Mouse (Mus musculus) liver, adult 2 months (tissue): ENCODE results near the gene Mef2d. TPM values are rescaled to one million over a fixed set of nuclear protein-coding genes. Genes with fewer than 3 reads are reported as not detected.

Source experiments
- DNase-seq: peaks from one replicate; pipeline ENCODE4 v3.0.0-alpha.2; 2011; ENCODE audit warnings: low read depth, low spot score; ENCODE audit errors: extremely low read depth
- H3K27ac ChIP-seq: fragments of 200-500 bp; replicated peaks from 2 replicates; pipeline ENCODE4 v1.5.1; 2012; ENCODE audit warnings: low read depth, mild to moderate bottlenecking, control low read depth, inconsistent platforms, low read length; ENCODE audit not compliant: insufficient read depth
- H3K27me3 ChIP-seq: fragments of 200-500 bp; 2 replicates; pipeline ENCODE4 v1.6.1; 2012; ENCODE audit warnings: mild to moderate bottlenecking, moderate library complexity, low read length, inconsistent platforms; ENCODE audit not compliant: control insufficient read depth, insufficient read depth
- H3K36me3 ChIP-seq: fragments of 200-500 bp; 2 replicates; pipeline ENCODE4 v1.6.1; 2012; ENCODE audit warnings: low read length, inconsistent platforms; ENCODE audit not compliant: control insufficient read depth, insufficient read depth
- H3K4me1 ChIP-seq: fragments of 200-500 bp; 2 replicates; pipeline ENCODE4 v1.6.1; 2011; ENCODE audit warnings: low read length; ENCODE audit not compliant: control insufficient read depth, insufficient read depth
- H3K4me3 ChIP-seq: fragments of 200-500 bp; 2 replicates; pipeline ENCODE4 v1.5.1; 2011; ENCODE audit warnings: low read depth, mild to moderate bottlenecking, control low read depth, low read length, moderate library complexity; ENCODE audit not compliant: insufficient read depth
- H3K79me2 ChIP-seq: fragments of 200-500 bp; 2 replicates; pipeline ENCODE4 v1.6.1; 2012; ENCODE audit warnings: inconsistent platforms, mild to moderate bottlenecking, low read length, moderate library complexity; ENCODE audit not compliant: control insufficient read depth, insufficient read depth
- H3K9ac ChIP-seq: fragments of 200-500 bp; 2 replicates; pipeline ENCODE4 v1.6.1; 2012; ENCODE audit warnings: low read depth, mild to moderate bottlenecking, control low read depth, inconsistent platforms, low read length
- CTCF ChIP-seq: fragments of 200-500 bp; IDR thresholded peaks from 2 replicates; pipeline ENCODE4 v1.5.1; 2011; ENCODE audit warnings: low read depth, low read length, control low read depth
- POLR2A ChIP-seq: fragments of 200-500 bp; IDR thresholded peaks from 2 replicates; pipeline ENCODE4 v1.6.1; 2011; ENCODE audit warnings: low read length, control low read depth; ENCODE audit not compliant: insufficient read depth; ENCODE audit errors: extremely low read depth
- WGBS: fragments of 180-500 bp; shearing (Covaris S2); methylation state at CpG from one replicate; pipeline ENCODE4 v1.1.7; 2018; 5-methylcytosine and 5-hydroxymethylcytosine counted together
- polyA plus RNA-seq: library from polyadenylated mRNA; depleted of rRNA; stranded (reverse); fragments of >200 nt; gene quantifications from 2 replicates; pipeline ENCODE4 v1.2.3, GENCODE M21; 2012
- total RNA-seq: library from RNA; depleted of rRNA; stranded (reverse); fragments of >200 nt; gene quantifications from 2 replicates; pipeline ENCODE4 v1.2.3, GENCODE M21; 2014

Gene Mef2d
- total and polyA plus RNA-seq, 2 experiments: 3.7 to 22.2 TPM

DNA sequence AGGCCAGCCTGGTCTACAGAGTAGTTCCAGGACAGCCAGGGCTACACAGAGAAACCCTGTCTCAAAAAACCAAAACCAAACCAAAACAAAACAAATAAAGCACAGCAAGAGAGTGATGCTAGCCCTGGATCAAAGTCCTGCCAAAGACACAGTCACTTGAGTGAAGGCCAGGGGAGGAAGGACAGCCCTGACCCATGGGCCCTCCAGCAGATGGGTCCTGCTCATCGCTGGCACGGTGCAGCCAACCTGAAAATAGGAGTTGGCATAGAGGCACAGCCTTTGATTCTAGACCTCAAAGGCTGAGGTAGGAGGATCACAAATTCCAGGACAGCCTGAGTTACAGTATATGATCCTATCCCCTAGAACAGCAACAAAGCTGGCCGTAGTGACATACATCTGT is 11.1 kb upstream of the Mef2d start:
- 39% methylated on average over 3 of the region's 3 CpGs for WGBS
- H3K27me3 ChIP-seq: no peaks in the 10 kb centered on the region
- H3K79me2 ChIP-seq: no peaks in the 10 kb centered on the region
- H3K36me3 ChIP-seq: no peaks in the 10 kb centered on the region
- peaks cover under 1% of the 10 kb centered on the region; the same call in 1 of the 2 replicates for H3K4me1 ChIP-seq
- no peak overlapping the region for H3K9ac ChIP-seq
- peak; percentile 79 for DNase-seq
- no peak overlapping the region for H3K4me3 ChIP-seq
- no peak for TF ChIP-seq POLR2A
- no peak for TF ChIP-seq CTCF
- no peak overlapping the region for H3K27ac ChIP-seq

DNA sequence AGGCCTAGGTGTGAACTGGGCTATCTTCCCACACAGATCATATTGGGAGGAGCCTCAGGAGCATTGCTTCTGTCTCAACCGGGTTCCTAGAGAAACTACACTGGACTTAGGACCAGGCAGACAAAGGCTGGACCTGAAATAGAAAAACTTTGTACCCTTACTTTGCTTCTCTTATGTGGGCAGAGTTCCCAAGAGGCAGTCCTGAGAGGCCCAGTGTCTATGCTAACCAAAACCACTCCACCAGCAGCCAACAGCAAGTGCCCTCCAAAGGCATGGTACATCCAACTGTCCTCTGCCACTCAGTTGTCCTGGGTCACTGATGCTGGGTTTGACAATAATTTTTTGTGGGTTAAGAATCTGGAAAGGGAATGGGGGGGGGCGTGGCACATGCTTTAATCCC is 9.7 kb upstream of the Mef2d start:
- Histone ChIP-seq H3K9ac (no peak overlapping the region), H3K4me1 (peaks cover 9% of the 10 kb centered on the region), H3K79me2 (no peaks in the 10 kb centered on the region), H3K27me3 (no peaks in the 10 kb centered on the region), H3K4me3 (no peak overlapping the region), H3K27ac (no peak overlapping the region), H3K36me3 (no peaks in the 10 kb centered on the region)
- WGBS: 50% methylated on average over 2 of the region's 2 CpGs
- TF ChIP-seq CTCF (no peak), POLR2A (no peak)
- no peak for DNase-seq

DNA sequence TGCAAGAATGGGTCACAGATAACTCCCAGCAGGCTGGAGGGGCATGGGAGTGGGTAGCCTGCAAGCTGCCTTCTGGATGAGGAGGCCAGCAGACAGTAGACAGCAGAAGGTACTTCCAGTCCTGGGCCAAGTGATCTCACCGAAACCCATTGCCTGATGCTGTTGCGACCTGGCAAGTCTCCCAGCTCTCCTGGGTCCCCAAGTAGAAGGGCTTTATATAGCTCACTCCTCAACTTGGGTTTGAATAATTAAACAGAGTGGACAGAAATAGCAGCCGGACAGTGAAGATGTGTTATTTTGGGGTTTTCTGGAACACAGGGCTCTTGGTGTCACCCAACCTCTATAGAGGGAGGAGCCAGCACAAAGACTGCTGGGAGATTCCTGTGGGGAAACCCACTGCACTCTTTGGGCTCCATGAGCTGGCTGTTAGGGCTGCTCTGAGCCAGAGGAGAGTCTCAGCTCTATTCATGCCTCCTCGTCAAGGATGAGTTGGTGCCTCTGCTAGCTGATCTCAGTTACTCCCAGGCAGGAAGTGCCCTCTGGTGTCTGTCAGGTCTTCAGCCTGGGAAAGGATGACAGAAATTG is 8.9 kb upstream of the Mef2d start:
- WGBS: 78% methylated on average over 4 of the region's 4 CpGs
- no peak for DNase-seq
- H3K27ac ChIP-seq: no peak overlapping the region
- H3K4me1 ChIP-seq: peaks cover 11% of the 10 kb centered on the region
- no peaks in the 10 kb centered on the region for H3K27me3 ChIP-seq
- no peaks in the 10 kb centered on the region for H3K79me2 ChIP-seq
- TF ChIP-seq POLR2A: no peak
- TF ChIP-seq CTCF: no peak
- no peak overlapping the region for H3K4me3 ChIP-seq
- H3K9ac ChIP-seq: no peak overlapping the region
- H3K36me3 ChIP-seq: no peaks in the 10 kb centered on the region

DNA sequence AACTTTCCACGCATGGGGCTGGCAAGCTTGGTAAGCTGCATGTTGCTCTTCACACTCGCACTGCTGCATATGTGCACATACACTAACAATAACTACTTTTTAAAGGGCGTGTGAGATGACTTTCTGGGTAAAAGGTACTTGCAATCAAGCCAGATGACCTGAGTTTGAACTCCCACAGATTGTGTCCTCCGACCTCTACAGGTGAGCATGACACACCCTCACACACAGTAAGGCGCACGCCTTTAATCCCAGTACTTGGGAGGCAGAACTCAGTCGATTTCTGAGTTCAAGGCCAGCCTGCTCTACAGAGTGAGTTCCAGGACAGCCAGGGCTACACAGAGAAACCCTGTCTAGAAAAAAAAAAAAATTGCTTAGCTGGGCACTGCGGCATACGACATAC is 5.8 kb upstream of the Mef2d start:
- Histone ChIP-seq H3K4me1 (peaks cover 21% of the 10 kb centered on the region), H3K27me3 (no peaks in the 10 kb centered on the region), H3K79me2 (no peaks in the 10 kb centered on the region), H3K4me3 (no peak overlapping the region), H3K27ac (peak overlapping the region; percentile 24; the same call in 1 of the 2 replicates), H3K36me3 (no peaks in the 10 kb centered on the region), H3K9ac (no peak overlapping the region)
- DNase-seq: peak; percentile 92
- TF ChIP-seq CTCF (no peak), POLR2A (no peak)
- 23% methylated on average over 9 of the region's 9 CpGs for WGBS

DNA sequence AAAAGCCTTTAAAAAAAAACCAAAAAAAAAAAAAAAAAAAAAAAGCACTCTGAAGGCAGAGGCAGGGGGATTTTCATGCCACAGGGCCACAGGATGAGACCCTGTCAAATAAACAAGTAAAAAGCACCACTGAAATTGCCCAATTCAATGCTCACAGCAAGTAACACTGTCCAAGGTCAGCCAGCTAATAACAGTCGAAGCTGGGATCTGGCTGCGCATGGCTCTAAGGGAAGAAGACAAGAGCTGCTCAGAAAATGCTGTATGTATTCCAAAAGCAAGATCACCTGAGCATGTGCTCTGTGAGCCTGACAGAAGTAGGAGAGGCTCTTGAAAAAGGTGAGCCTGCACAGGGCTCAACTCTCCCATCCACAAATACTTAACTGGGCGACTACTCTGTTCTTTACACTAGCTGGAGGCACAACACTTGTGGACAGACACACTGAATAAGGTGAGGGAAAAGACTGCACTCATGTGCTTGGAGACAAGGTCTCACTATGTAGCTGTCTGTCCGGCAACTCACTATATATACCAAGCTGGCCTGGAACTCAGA is 5.2 kb upstream of the Mef2d start:
- WGBS: 49% methylated on average over 4 of the region's 4 CpGs
- no peak for TF ChIP-seq POLR2A
- TF ChIP-seq CTCF: no peak
- H3K4me3 ChIP-seq: no peak overlapping the region
- H3K27ac ChIP-seq: peak overlapping the region; percentile 53
- no peak overlapping the region for H3K9ac ChIP-seq
- no peaks in the 10 kb centered on the region for H3K36me3 ChIP-seq
- H3K4me1 ChIP-seq: peaks cover 21% of the 10 kb centered on the region
- DNase-seq: peak; percentile 82
- no peaks in the 10 kb centered on the region for H3K27me3 ChIP-seq
- H3K79me2 ChIP-seq: no peaks in the 10 kb centered on the region

DNA sequence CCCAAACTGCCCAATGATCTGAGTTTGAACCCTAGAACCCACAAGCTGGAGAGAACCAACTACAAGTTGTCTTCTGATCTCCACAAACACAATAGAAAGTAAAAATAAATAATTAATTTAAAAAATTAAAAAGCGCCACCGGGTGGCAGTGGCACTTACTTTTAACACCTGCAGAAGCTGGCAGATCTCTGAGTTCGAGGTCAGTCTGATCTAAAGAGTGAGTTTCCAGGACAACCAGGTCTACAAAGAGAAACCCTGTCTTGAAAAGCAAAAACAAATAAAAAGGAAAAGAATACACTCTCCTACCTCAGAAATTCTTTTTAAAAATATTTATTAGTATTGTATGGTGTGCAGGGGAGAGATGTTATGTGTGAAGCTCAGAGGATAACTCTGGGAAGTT is 4.4 kb upstream of the Mef2d start:
- Histone ChIP-seq H3K27me3 (no peaks in the 10 kb centered on the region), H3K79me2 (peaks cover 5% of the 10 kb centered on the region; the same call in 1 of the 2 replicates), H3K27ac (peak overlapping the region; percentile 78), H3K4me1 (peaks cover 21% of the 10 kb centered on the region), H3K4me3 (peak overlapping the region; percentile 34), H3K9ac (peak overlapping the region; percentile 57; the same call in 1 of the 2 replicates), H3K36me3 (no peaks in the 10 kb centered on the region)
- WGBS: 4% methylated on average over 3 of the region's 3 CpGs
- DNase-seq: peak; percentile 51
- TF ChIP-seq POLR2A (no peak), CTCF (no peak)
